Comparison of ENCODE assay signal across 27 mouse cellular contexts in genomic region chr11:35318433-35319020, GRCm38 (mm10).
A peak's percentile ranks its signal among the peaks of the same experiment; 100 is the strongest.
DNase-seq lines count a peak whose midpoint lies in the region; ATAC-seq lines count a peak whose summit lies in the region.
"Had no signal": no experiment of that assay in that cellular context is flagged by ENCODE, and none has a peak within 500 bp of the region (broad histone marks: within the 10 kb centered on the region; RNA-seq: fewer than 3 reads in every experiment).

No protein-coding gene starts in this region.

- H3K4me1 ChIP-seq in heart, embryonic 10.5 days, result peaks cover 36% of the 10 kb centered on the region
- peaks cover 11% of the 10 kb centered on the region for H3K4me1 ChIP-seq in midbrain, embryonic 11.5 days (ENCODE audit: control insufficient read depth, insufficient read depth, low read length)
- H3K4me1 ChIP-seq in midbrain, embryonic 14.5 days (ENCODE audit: control insufficient read depth, insufficient read depth, low read length), result peaks cover 13% of the 10 kb centered on the region
- peaks cover 13% of the 10 kb centered on the region; the same call in 1 of the 2 replicates for H3K4me1 ChIP-seq in forebrain, embryonic 15.5 days
- peaks cover 14% of the 10 kb centered on the region; the same call in 1 of the 2 replicates for H3K4me1 ChIP-seq in midbrain, embryonic 15.5 days
- H3K4me1 ChIP-seq: liver, embryonic 15.5 days had no signal

- DNase-seq in heart, embryonic 10.5 days (ENCODE audit: low spot score), result no peak
- no peak for DNase-seq in heart, adult 18-20 months
- DNase-seq in midbrain, embryonic 11.5 days (ENCODE audit: low spot score, missing footprints), result peak; percentile 89
- no peak for DNase-seq in midbrain, embryonic 14.5 days
- DNase-seq in urinary bladder, postnatal 4 days (ENCODE audit: low spot score in 2 of 2), result no peak
- DNase-seq in gastrocnemius, postnatal 10 days, result no peak
- DNase-seq: adrenal gland, postnatal 36 days; cerebellum, adult 11 months; cerebellum, postnatal 10 days; heart, adult 11 months; kidney, adult 11 months; kidney, postnatal 4 days; left cerebral cortex, postnatal 4 days; liver; lung, postnatal 4 days; thymus, adult 18-20 months; thymus, postnatal 4 days had no signal

- H3K4me3 ChIP-seq in heart, embryonic 10.5 days, result no peak overlapping the region
- no peak overlapping the region for H3K4me3 ChIP-seq in midbrain, embryonic 11.5 days (ENCODE audit: low read depth, low read length)
- H3K4me3 ChIP-seq in midbrain, embryonic 14.5 days (replicated peaks; ENCODE audit: low read depth, low read length), result no peak overlapping the region
- no peak overlapping the region for H3K4me3 ChIP-seq in forebrain, embryonic 15.5 days
- H3K4me3 ChIP-seq in midbrain, embryonic 15.5 days, result no peak overlapping the region
- H3K4me3 ChIP-seq: embryonic facial prominence, embryonic 12.5 days; heart, embryonic 13.5 days; kidney, embryonic 15.5 days; liver, embryonic 15.5 days; lung, embryonic 15.5 days; myocyte; neural tube, embryonic 13.5 days had no signal

- ATAC-seq in midbrain, embryonic 11.5 days (ENCODE audit: low FRiP score), result peak; percentile 18
- no peak for ATAC-seq in midbrain, embryonic 14.5 days (ENCODE audit: low FRiP score, low TSS enrichment)
- 0 out of 2 replicates have a peak, but pooled peaks have one; percentile 9 for ATAC-seq in forebrain, embryonic 15.5 days (replicated peaks)
- peak; percentile 59 for ATAC-seq in midbrain, embryonic 15.5 days (replicated peaks)
- ATAC-seq: CD4-positive, CD25-positive, alpha-beta regulatory T cell, adult 4 months had no signal

- H3K9me3 ChIP-seq in heart, embryonic 10.5 days, result no peaks in the 10 kb centered on the region
- H3K9me3 ChIP-seq in midbrain, embryonic 11.5 days (ENCODE audit: control insufficient read depth, low read length), result peaks cover 4% of the 10 kb centered on the region; the same call in 1 of the 2 replicates
- H3K9me3 ChIP-seq in midbrain, embryonic 14.5 days (ENCODE audit: control insufficient read depth, low read length), result no peaks in the 10 kb centered on the region
- no peaks in the 10 kb centered on the region for H3K9me3 ChIP-seq in forebrain, embryonic 15.5 days
- no peaks in the 10 kb centered on the region for H3K9me3 ChIP-seq in midbrain, embryonic 15.5 days
- H3K9me3 ChIP-seq: embryonic facial prominence, embryonic 12.5 days; heart, embryonic 13.5 days; kidney, embryonic 15.5 days; liver, embryonic 15.5 days; lung, embryonic 15.5 days had no signal

- H3K4me2 ChIP-seq in midbrain, embryonic 11.5 days, result no peak overlapping the region
- H3K4me2 ChIP-seq in midbrain, embryonic 14.5 days (ENCODE audit: low read length), result no peak overlapping the region
- H3K4me2 ChIP-seq in forebrain, embryonic 15.5 days (replicated peaks), result no peak overlapping the region
- H3K4me2 ChIP-seq in midbrain, embryonic 15.5 days, result no peak overlapping the region
- H3K4me2 ChIP-seq: embryonic facial prominence, embryonic 12.5 days; heart, embryonic 13.5 days; kidney, embryonic 15.5 days; liver, embryonic 15.5 days; lung, embryonic 15.5 days; neural tube, embryonic 13.5 days had no signal

- H3K9ac ChIP-seq in midbrain, embryonic 11.5 days (ENCODE audit: low read length), result no peak overlapping the region
- no peak overlapping the region for H3K9ac ChIP-seq in midbrain, embryonic 14.5 days (replicated peaks; ENCODE audit: low read length)
- no peak overlapping the region for H3K9ac ChIP-seq in forebrain, embryonic 15.5 days (replicated peaks)
- H3K9ac ChIP-seq in midbrain, embryonic 15.5 days, result no peak overlapping the region
- H3K9ac ChIP-seq: embryonic facial prominence, embryonic 12.5 days; heart, embryonic 13.5 days; kidney, embryonic 15.5 days; liver, embryonic 15.5 days; lung, embryonic 15.5 days; neural tube, embryonic 13.5 days had no signal

- H3K27ac ChIP-seq in heart, embryonic 10.5 days, result peak overlapping the region; percentile 38; the same call in 1 of the 2 replicates
- no peak overlapping the region for H3K27ac ChIP-seq in midbrain, embryonic 11.5 days (ENCODE audit: low read depth, low read length)
- H3K27ac ChIP-seq in midbrain, embryonic 14.5 days (replicated peaks; ENCODE audit: low read depth, low read length), result no peak overlapping the region
- H3K27ac ChIP-seq in forebrain, embryonic 15.5 days (replicated peaks), result 0 out of 2 replicates have a peak overlapping the region, but pooled peaks have one; percentile 4
- H3K27ac ChIP-seq in midbrain, embryonic 15.5 days, result no peak overlapping the region
- H3K27ac ChIP-seq: embryonic facial prominence, embryonic 12.5 days; heart, embryonic 13.5 days; kidney, embryonic 15.5 days; liver, embryonic 15.5 days; lung, embryonic 15.5 days; neural tube, embryonic 13.5 days had no signal

- H3K27me3 ChIP-seq in heart, embryonic 10.5 days (ENCODE audit: insufficient read depth, poor library complexity, severe bottlenecking), result no peaks in the 10 kb centered on the region
- peaks cover 77% of the 10 kb centered on the region for H3K27me3 ChIP-seq in midbrain, embryonic 11.5 days (ENCODE audit: control insufficient read depth, insufficient read depth, low read length)
- H3K27me3 ChIP-seq in midbrain, embryonic 14.5 days (ENCODE audit: control insufficient read depth, insufficient read depth, low read length), result peaks cover 38% of the 10 kb centered on the region
- H3K27me3 ChIP-seq in forebrain, embryonic 15.5 days, result no peaks in the 10 kb centered on the region
- peaks cover 19% of the 10 kb centered on the region for H3K27me3 ChIP-seq in midbrain, embryonic 15.5 days (replicated peaks)
- H3K27me3 ChIP-seq: embryonic facial prominence, embryonic 12.5 days; heart, embryonic 13.5 days; kidney, embryonic 15.5 days; liver, embryonic 15.5 days; lung, embryonic 15.5 days had no signal

- H3K36me3 ChIP-seq in heart, embryonic 10.5 days, result 0 out of 2 replicates have a peak, but pooled peaks cover 5% of the 10 kb centered on the region
- no peaks in the 10 kb centered on the region for H3K36me3 ChIP-seq in midbrain, embryonic 11.5 days (ENCODE audit: control insufficient read depth, insufficient read depth, low read length)
- no peaks in the 10 kb centered on the region for H3K36me3 ChIP-seq in midbrain, embryonic 14.5 days (ENCODE audit: control insufficient read depth, insufficient read depth, low read length)
- no peaks in the 10 kb centered on the region for H3K36me3 ChIP-seq in forebrain, embryonic 15.5 days
- no peaks in the 10 kb centered on the region for H3K36me3 ChIP-seq in midbrain, embryonic 15.5 days (replicated peaks)
- H3K36me3 ChIP-seq: embryonic facial prominence, embryonic 12.5 days; kidney, embryonic 15.5 days; liver, embryonic 15.5 days; lung, embryonic 15.5 days; neural tube, embryonic 13.5 days had no signal

- 87% methylated on average over 12 of the region's 12 CpGs for WGBS in heart, embryonic 10.5 days
- 15% methylated on average over 12 of the region's 12 CpGs for WGBS in midbrain, embryonic 11.5 days
- 18% methylated on average over 12 of the region's 12 CpGs for WGBS in midbrain, embryonic 14.5 days
- 22% methylated on average over 12 of the region's 12 CpGs for WGBS in forebrain, embryonic 15.5 days
- WGBS in midbrain, embryonic 15.5 days, result 23% methylated on average over 12 of the region's 12 CpGs

Comparison
In these comparisons a context has a peak if more than half of its experiments do, and no peak if none do; other contexts are left out.
1. H3K27ac ChIP-seq: peak in heart, embryonic 10.5 days (single experiment) and forebrain, embryonic 15.5 days (single experiment); none in midbrain, embryonic 11.5 days (single experiment), midbrain, embryonic 14.5 days (single experiment) and midbrain, embryonic 15.5 days (single experiment).